Mouse (Mus musculus) thymus, adult 2 months (tissue): ENCODE measurements at regions not wholly inside any gene's neighbourhood (a gene's known extent, or its start where the extent isn't known, plus 50 kb on each side); places are given as distances from the start of the nearest gene placed in this dataset.

Experiments used
- CTCF ChIP-seq: fragments of 200-500 bp; IDR thresholded peaks from 2 replicates; pipeline ENCODE4 v1.5.1; 2012; ENCODE audit warnings: mild to moderate bottlenecking, control low read depth, low read length, moderate library complexity, borderline replicate concordance; ENCODE audit not compliant: control insufficient read depth, poor library complexity, insufficient read depth; ENCODE audit errors: extremely low read depth
- POLR2A ChIP-seq: fragments of 200-500 bp; IDR thresholded peaks from 2 replicates; pipeline ENCODE4 v1.6.1; 2012; ENCODE audit warnings: mild to moderate bottlenecking, low read length, control low read depth, moderate library complexity; ENCODE audit not compliant: control insufficient read depth, poor library complexity, insufficient read depth; ENCODE audit errors: extremely low read depth

GRCm38 (mm10) chr10:61028598-61028997 lies 60.5 kb upstream of the Pcbd1 start:
- TF ChIP-seq CTCF (no peak), POLR2A (no peak)
